Mouse (Mus musculus) lung, postnatal 0 days (tissue): ENCODE measurements at regions not wholly inside any gene's neighbourhood (a gene's known extent, or its start where the extent isn't known, plus 50 kb on each side); places are given as distances from the start of the nearest gene placed in this dataset.

Experiments
- ATAC-seq: fragments of 200-750 bp; cut with Nextera tagmentation; 2 replicates; pipeline ENCODE4 v1.8.0; 2017; ENCODE audit warnings: moderate library complexity
- DNase-seq: peaks from one replicate; pipeline ENCODE4 v3.0.0-alpha.2; 2016; ENCODE audit warnings: low spot score
- H3K27ac ChIP-seq: fragments of 300-500 bp; sonication (generic); 2 replicates; pipeline ENCODE4 v1.5.1; 2014; ENCODE audit warnings: antibody characterized with exemption, mild to moderate bottlenecking, low read length, mixed read lengths
- H3K27me3 ChIP-seq: fragments of 300-500 bp; sonication (generic); replicated peaks from 2 replicates; pipeline ENCODE4 v1.6.1; 2014; ENCODE audit warnings: low read length, mixed read lengths; ENCODE audit not compliant: insufficient read depth
- H3K36me3 ChIP-seq: fragments of 300-500 bp; sonication (generic); 2 replicates; pipeline ENCODE4 v1.6.1; 2014; ENCODE audit warnings: low read length, mixed read lengths; ENCODE audit not compliant: insufficient read depth
- H3K4me1 ChIP-seq: fragments of 300-500 bp; sonication (generic); 2 replicates; pipeline ENCODE4 v1.6.1; 2014; ENCODE audit warnings: antibody characterized with exemption, low read depth, low read length, mixed read lengths; ENCODE audit not compliant: insufficient read depth
- H3K4me2 ChIP-seq: fragments of 300-500 bp; sonication (generic); replicated peaks from 2 replicates; pipeline ENCODE4 v1.6.1; 2014; ENCODE audit warnings: low read depth, mild to moderate bottlenecking, low read length, moderate library complexity, mixed read lengths
- H3K4me3 ChIP-seq: fragments of 300-500 bp; sonication (generic); 2 replicates; pipeline ENCODE4 v1.5.1; 2014; ENCODE audit warnings: low read depth, low read length
- H3K9ac ChIP-seq: fragments of 300-500 bp; sonication (generic); replicated peaks from 2 replicates; pipeline ENCODE4 v1.6.1; 2014; ENCODE audit warnings: low read depth, mild to moderate bottlenecking
- H3K9me3 ChIP-seq: fragments of 300-500 bp; sonication (generic); 2 replicates; pipeline ENCODE4 v1.6.1; 2016; ENCODE audit warnings: low read length, mixed read lengths
- CTCF ChIP-seq: IDR thresholded peaks from 2 replicates; pipeline ENCODE4 v1.5.1; 2016; ENCODE audit warnings: antibody characterized with exemption, mild to moderate bottlenecking
- EP300 ChIP-seq: IDR thresholded peaks from 2 replicates; pipeline ENCODE4 v1.6.1; 2016; ENCODE audit warnings: antibody characterized with exemption, mild to moderate bottlenecking, control low read depth
- WGBS: fragments of 180-500 bp; shearing (Covaris S2); extraction: QIAGEN DNeasy Blood & Tissue Kit; methylation state at CpG from one replicate; pipeline ENCODE4 v1.1.7; 2014; 5-methylcytosine and 5-hydroxymethylcytosine counted together

- DNase-seq (no peak), ATAC-seq (no peak)
- H3K9me3 ChIP-seq: no peaks in the 10 kb centered on the region
- no peaks in the 10 kb centered on the region for H3K4me1 ChIP-seq
- TF ChIP-seq CTCF: no peak
- TF ChIP-seq EP300: no peak
- H3K27ac ChIP-seq: no peak overlapping the region
- H3K27me3 ChIP-seq: no peaks in the 10 kb centered on the region
- no peaks in the 10 kb centered on the region for H3K36me3 ChIP-seq
- 75% methylated on average over 3 of the region's 3 CpGs for WGBS
- H3K4me2 ChIP-seq: no peak overlapping the region
- H3K4me3 ChIP-seq: no peak overlapping the region
- no peak overlapping the region for H3K9ac ChIP-seq
Measured at GRCm38 (mm10) chr1:71923731-71924130, 270.7 kb upstream of the Fn1 start.

GRCm38 (mm10) chr1:71921456-71921855, 268.5 kb upstream of the Fn1 start:
- DNase-seq (no peak), ATAC-seq (no peak)
- Histone ChIP-seq H3K27me3 (no peaks in the 10 kb centered on the region), H3K27ac (no peak overlapping the region), H3K36me3 (no peaks in the 10 kb centered on the region), H3K4me3 (no peak overlapping the region), H3K4me1 (no peaks in the 10 kb centered on the region), H3K9me3 (no peaks in the 10 kb centered on the region), H3K9ac (no peak overlapping the region), H3K4me2 (no peak overlapping the region)
- 79% methylated on average over 2 of the region's 2 CpGs for WGBS
- no peak for TF ChIP-seq EP300
- TF ChIP-seq CTCF: no peak

GRCm38 (mm10) chr1:71919891-71920290, 266.9 kb upstream of the Fn1 start:
- no peaks in the 10 kb centered on the region for H3K4me1 ChIP-seq
- no peaks in the 10 kb centered on the region for H3K36me3 ChIP-seq
- no peak for TF ChIP-seq CTCF
- TF ChIP-seq EP300: no peak
- H3K27me3 ChIP-seq: no peaks in the 10 kb centered on the region
- H3K9me3 ChIP-seq: no peaks in the 10 kb centered on the region
- H3K27ac ChIP-seq: no peak overlapping the region
- WGBS: 59% methylated on average over 2 of the region's 2 CpGs
- ATAC-seq (no peak), DNase-seq (no peak)
- no peak overlapping the region for H3K9ac ChIP-seq
- H3K4me3 ChIP-seq: no peak overlapping the region
- no peak overlapping the region for H3K4me2 ChIP-seq

GRCm38 (mm10) chr1:71917021-71917420, 264.0 kb upstream of the Fn1 start:
- Histone ChIP-seq H3K36me3 (no peaks in the 10 kb centered on the region), H3K9me3 (no peaks in the 10 kb centered on the region)
- TF ChIP-seq CTCF: no peak
- TF ChIP-seq EP300: no peak

GRCm38 (mm10) chr1:71914439-71914838, 261.4 kb upstream of the Fn1 start:
- Histone ChIP-seq H3K9ac (no peak overlapping the region), H3K27me3 (no peaks in the 10 kb centered on the region), H3K36me3 (no peaks in the 10 kb centered on the region), H3K4me2 (no peak overlapping the region), H3K4me1 (no peaks in the 10 kb centered on the region), H3K9me3 (no peaks in the 10 kb centered on the region), H3K27ac (no peak overlapping the region), H3K4me3 (no peak overlapping the region)
- DNase-seq (no peak), ATAC-seq (no peak)
- WGBS: 51% methylated on average over 3 of the region's 3 CpGs
- TF ChIP-seq EP300 (no peak), CTCF (no peak)

More at GRCm38 (mm10) chr1:71917021-71917420, 264.0 kb upstream of the Fn1 start:
- H3K9ac ChIP-seq: no peak overlapping the region
- WGBS: 55% methylated on average over 2 of the region's 2 CpGs
- H3K4me1 ChIP-seq: no peaks in the 10 kb centered on the region
- H3K4me3 ChIP-seq: no peak overlapping the region
- no peaks in the 10 kb centered on the region for H3K27me3 ChIP-seq
- ATAC-seq (no peak), DNase-seq (no peak)
- H3K27ac ChIP-seq: no peak overlapping the region
- no peak overlapping the region for H3K4me2 ChIP-seq

GRCm38 (mm10) chr1:71913221-71913620, 260.2 kb upstream of the Fn1 start:
- H3K9me3 ChIP-seq: no peaks in the 10 kb centered on the region
- H3K36me3 ChIP-seq: no peaks in the 10 kb centered on the region
- TF ChIP-seq CTCF (no peak), EP300 (no peak)
- H3K9ac ChIP-seq: no peak overlapping the region
- DNase-seq (no peak), ATAC-seq (no peak)
- H3K4me1 ChIP-seq: no peaks in the 10 kb centered on the region
- no peak overlapping the region for H3K4me2 ChIP-seq
- H3K27me3 ChIP-seq: no peaks in the 10 kb centered on the region
- WGBS: 58% methylated on average over 5 of the region's 5 CpGs
- H3K27ac ChIP-seq: no peak overlapping the region
- no peak overlapping the region for H3K4me3 ChIP-seq

GRCm38 (mm10) chr1:71912441-71912840, 259.4 kb upstream of the Fn1 start:
- 24% methylated on average over 3 of the region's 3 CpGs for WGBS
- DNase-seq (peak; percentile 65), ATAC-seq (peak; percentile 67)
- no peak overlapping the region for H3K9ac ChIP-seq
- H3K4me1 ChIP-seq: no peaks in the 10 kb centered on the region
- H3K27ac ChIP-seq: peak overlapping the region; percentile 11; the same call in 1 of the 2 replicates
- H3K9me3 ChIP-seq: no peaks in the 10 kb centered on the region
- H3K4me3 ChIP-seq: no peak overlapping the region
- TF ChIP-seq CTCF: no peak
- TF ChIP-seq EP300: peak; percentile 27; the same call in 1 of the 2 replicates
- no peaks in the 10 kb centered on the region for H3K27me3 ChIP-seq
- H3K4me2 ChIP-seq: no peak overlapping the region
- no peaks in the 10 kb centered on the region for H3K36me3 ChIP-seq
